Mouse (Mus musculus) liver, embryonic 15.5 days (tissue): ENCODE measurements around the gene Tns3. TPM values are rescaled to one million over a fixed set of nuclear protein-coding genes. Genes with fewer than 3 reads are reported as not detected.
A peak's percentile ranks its signal among the peaks of the same experiment; 100 is the strongest.

Source experiments
- ATAC-seq: fragments of 200-750 bp; cut with Nextera tagmentation; 2 replicates; pipeline ENCODE4 v1.8.0; 2017; ENCODE audit warnings: moderate number of reproducible peaks, mild to moderate bottlenecking, moderate library complexity; ENCODE audit not compliant: insufficient read depth
- H3K27ac ChIP-seq: fragments of 300-500 bp; sonication (generic); replicated peaks from 2 replicates; pipeline ENCODE4 v1.5.1; 2015; ENCODE audit warnings: mild to moderate bottlenecking, inconsistent platforms
- H3K27me3 ChIP-seq: fragments of 300-500 bp; sonication (generic); 2 replicates; pipeline ENCODE4 v1.6.1; 2015; ENCODE audit warnings: mild to moderate bottlenecking, inconsistent platforms
- H3K36me3 ChIP-seq: fragments of 300-500 bp; sonication (generic); replicated peaks from 2 replicates; pipeline ENCODE4 v1.6.1; 2015; ENCODE audit warnings: moderate library complexity, mild to moderate bottlenecking, inconsistent platforms
- H3K4me1 ChIP-seq: fragments of 300-500 bp; sonication (generic); replicated peaks from 2 replicates; pipeline ENCODE4 v1.6.1; 2015; ENCODE audit warnings: inconsistent platforms
- H3K4me2 ChIP-seq: fragments of 300-500 bp; sonication (generic); 2 replicates; pipeline ENCODE4 v1.6.1; 2015; ENCODE audit warnings: moderate library complexity, mild to moderate bottlenecking, inconsistent platforms
- H3K4me3 ChIP-seq: fragments of 300-500 bp; sonication (generic); replicated peaks from 2 replicates; pipeline ENCODE4 v1.5.1; 2015; ENCODE audit warnings: mild to moderate bottlenecking, inconsistent platforms
- H3K9ac ChIP-seq: fragments of 300-500 bp; sonication (generic); 2 replicates; pipeline ENCODE4 v1.6.1; 2015; ENCODE audit warnings: moderate library complexity, mild to moderate bottlenecking, inconsistent platforms
- H3K9me3 ChIP-seq: fragments of 300-500 bp; sonication (generic); replicated peaks from 2 replicates; pipeline ENCODE4 v1.6.1; 2016; ENCODE audit warnings: inconsistent platforms
- WGBS: fragments of 180-500 bp; shearing (Covaris S2); methylation state at CpG from one replicate; pipeline ENCODE4 v1.1.7; 2015; ENCODE audit warnings: mixed read lengths; ENCODE audit not compliant: insufficient replicate concordance; 5-methylcytosine and 5-hydroxymethylcytosine counted together
- polyA plus RNA-seq: library from polyadenylated mRNA; unstranded; fragments of >200 nt; fragmentation: Nextera tagmentation; extraction: Ambion mirVana; gene quantifications from 2 replicates; pipeline ENCODE4 v1.2.1, GENCODE M21; 2015

Gene Tns3
- polyA plus RNA-seq, 1 experiment from 2014 or later = 3.4 TPM

DNA sequence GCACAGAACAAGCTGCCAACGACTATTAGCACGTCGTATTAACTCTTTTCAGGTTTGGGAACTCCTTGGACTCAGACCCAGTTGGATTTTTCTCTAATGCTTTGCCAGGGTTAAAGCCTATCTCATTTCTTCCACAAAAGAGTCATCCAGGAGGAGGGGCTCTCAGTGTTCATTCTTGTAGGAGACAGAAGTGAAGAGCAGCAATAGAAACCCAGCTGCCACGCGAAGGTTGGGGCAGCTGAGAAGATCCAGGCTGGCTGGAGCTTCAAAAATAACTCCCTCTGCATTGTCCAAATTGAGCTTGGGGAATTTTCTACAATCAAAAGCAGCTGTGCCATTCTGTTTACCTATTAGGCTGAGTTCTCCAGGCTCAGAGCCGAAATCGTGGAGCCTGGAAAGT, 16.3 kb upstream of the Tns3 start:
- Histone ChIP-seq H3K36me3 (no peaks in the 10 kb centered on the region), H3K4me2 (no peak overlapping the region), H3K9me3 (no peaks in the 10 kb centered on the region), H3K9ac (no peak overlapping the region), H3K4me1 (no peaks in the 10 kb centered on the region), H3K27ac (no peak overlapping the region), H3K4me3 (no peak overlapping the region), H3K27me3 (no peaks in the 10 kb centered on the region)
- no peak for ATAC-seq
- WGBS = 56% methylated on average over 7 of the region's 7 CpGs

DNA sequence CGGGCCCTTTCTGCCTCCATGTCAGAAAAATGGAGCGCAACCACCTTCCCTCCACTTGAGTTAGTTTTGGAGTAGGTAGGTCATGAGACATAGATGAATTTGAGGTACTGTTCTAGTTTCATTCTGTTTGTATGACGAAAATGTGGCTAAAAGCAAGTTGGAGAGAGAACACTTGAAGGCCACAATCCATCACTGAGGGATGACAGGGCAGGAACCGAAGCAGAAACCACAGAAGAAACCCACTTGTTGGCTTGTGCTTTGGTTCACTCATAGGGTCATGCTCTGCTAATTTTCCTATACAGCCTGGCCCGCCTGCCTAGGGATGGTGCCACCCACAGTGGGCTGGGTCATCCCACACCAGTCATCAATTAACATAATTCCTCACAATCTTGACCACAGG, 14.9 kb upstream of the Tns3 start:
- Histone ChIP-seq H3K4me3 (no peak overlapping the region), H3K4me2 (no peak overlapping the region), H3K36me3 (no peaks in the 10 kb centered on the region), H3K27me3 (no peaks in the 10 kb centered on the region), H3K4me1 (no peaks in the 10 kb centered on the region), H3K9ac (no peak overlapping the region), H3K27ac (no peak overlapping the region), H3K9me3 (no peaks in the 10 kb centered on the region)
- 48% methylated on average over 5 of the region's 5 CpGs for WGBS
- ATAC-seq = no peak

DNA sequence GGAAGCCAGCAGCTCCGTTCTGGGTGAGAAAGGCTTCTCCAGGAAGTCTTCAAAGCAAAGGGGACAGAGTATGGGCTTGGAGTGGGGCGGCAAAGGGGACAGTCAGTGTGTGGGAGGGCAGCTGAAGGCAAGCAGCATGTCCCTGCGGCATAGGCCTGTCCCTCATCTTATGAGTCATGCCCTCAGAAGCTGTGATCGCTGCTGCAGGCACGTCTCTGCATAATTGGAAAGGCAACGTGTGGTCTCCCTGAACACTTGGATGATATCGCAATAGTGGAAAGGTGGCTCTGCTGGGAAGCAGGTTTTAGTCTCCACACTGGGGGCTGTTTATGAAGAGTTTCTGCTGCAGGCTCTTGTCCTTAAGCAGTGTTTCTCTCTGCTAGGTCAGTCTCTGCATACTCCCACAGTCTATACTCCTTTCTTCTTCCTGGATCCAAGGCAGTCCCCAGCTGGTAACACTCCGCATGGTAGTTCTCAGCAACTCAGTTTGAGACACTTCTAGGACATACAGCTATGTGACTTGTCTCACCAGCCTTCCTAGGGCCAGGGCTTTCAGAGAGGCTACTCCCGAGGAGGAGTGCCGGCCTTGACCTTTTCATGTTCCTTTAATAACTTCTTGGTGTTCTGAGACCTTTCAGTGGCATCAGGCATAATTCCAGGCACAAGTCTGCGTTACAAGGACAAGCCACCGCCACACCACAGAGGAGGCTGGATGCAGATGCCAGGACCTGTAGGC, 14.1 kb upstream of the Tns3 start:
- Histone ChIP-seq H3K9me3 (no peaks in the 10 kb centered on the region), H3K9ac (no peak overlapping the region), H3K4me2 (no peak overlapping the region), H3K4me1 (no peaks in the 10 kb centered on the region), H3K27ac (no peak overlapping the region), H3K36me3 (no peaks in the 10 kb centered on the region), H3K27me3 (no peaks in the 10 kb centered on the region), H3K4me3 (no peak overlapping the region)
- no peak for ATAC-seq
- 49% methylated on average over 12 of the region's 12 CpGs for WGBS

DNA sequence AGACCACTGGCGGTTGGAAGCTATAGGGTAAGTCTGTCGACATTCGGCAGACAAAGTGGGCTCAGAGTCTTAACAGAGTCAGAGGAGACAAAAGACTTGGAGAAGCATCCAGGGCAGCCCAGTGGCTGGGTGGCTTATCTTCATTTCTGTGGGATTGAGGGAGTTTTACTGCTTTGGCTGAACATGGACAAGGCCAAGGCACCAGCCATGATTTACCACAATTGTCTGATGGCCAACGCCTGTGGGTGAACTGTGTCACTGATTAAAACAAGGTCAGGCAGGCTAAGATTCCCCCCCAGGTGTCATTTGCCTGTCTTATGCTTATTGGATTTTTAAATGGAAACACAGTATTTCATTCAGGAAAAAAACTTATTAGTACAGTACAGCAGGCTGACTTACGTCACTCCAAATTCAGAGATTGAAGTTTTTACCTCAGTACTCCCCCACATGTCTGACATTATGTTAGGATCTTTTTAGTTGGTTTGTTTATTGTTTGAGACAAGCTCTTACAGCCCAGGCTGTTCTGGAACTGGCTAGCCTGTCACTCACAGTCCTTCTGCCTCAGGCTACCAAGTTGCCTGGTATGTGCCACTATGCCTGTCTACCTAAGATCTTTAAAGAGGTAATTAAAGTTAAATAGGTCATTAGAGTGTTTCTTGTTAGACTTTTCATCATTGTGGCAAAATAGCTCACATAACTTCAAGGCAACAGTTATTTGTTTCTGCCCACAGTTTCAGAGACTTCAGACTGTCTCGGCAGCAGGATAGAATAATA, 11.6 kb upstream of the Tns3 start:
- WGBS = 73% methylated on average over 6 of the region's 6 CpGs
- H3K27me3 ChIP-seq = no peaks in the 10 kb centered on the region

DNA sequence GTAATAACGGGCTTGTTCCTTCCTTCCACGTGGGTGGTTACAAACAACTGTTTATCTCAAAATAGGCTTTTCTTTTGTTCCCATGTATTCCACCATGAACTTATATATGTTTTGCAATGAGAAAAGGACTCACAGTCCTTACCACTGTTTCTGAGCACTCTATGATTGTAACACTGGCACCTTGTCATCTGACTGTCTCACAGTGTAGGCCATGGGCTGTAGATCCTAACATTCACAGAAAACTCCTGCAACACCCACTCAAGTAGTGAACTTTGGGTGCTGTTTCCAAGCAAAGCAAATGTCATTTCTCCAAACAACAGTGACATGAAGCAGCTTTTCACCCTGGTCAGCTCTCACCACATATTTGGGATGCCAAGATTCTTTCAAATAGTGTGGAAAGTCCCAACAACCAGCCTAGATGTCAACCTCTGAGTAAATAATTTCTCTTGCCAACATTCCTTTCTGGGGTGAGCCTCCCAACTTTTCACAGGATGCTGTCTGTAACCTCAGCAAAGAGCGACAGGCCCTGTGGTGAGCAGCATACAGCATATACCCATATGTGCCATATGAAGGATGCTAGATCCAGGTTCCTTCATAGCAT, 10.3 kb upstream of the Tns3 start:
- WGBS = 62% methylated on average over 3 of the region's 3 CpGs
- no peak for ATAC-seq
- no peaks in the 10 kb centered on the region for H3K9me3 ChIP-seq
- H3K27me3 ChIP-seq = no peaks in the 10 kb centered on the region
- H3K9ac ChIP-seq = no peak overlapping the region
- H3K4me3 ChIP-seq = no peak overlapping the region
- no peak overlapping the region for H3K27ac ChIP-seq
- H3K4me1 ChIP-seq = no peaks in the 10 kb centered on the region
- H3K36me3 ChIP-seq = no peaks in the 10 kb centered on the region
- H3K4me2 ChIP-seq = no peak overlapping the region

More for the DNA sequence above, 11.6 kb upstream of the Tns3 start:
- no peak overlapping the region for H3K9ac ChIP-seq
- no peaks in the 10 kb centered on the region for H3K36me3 ChIP-seq
- no peaks in the 10 kb centered on the region for H3K4me1 ChIP-seq
- no peaks in the 10 kb centered on the region for H3K9me3 ChIP-seq
- H3K4me2 ChIP-seq = no peak overlapping the region
- no peak overlapping the region for H3K4me3 ChIP-seq
- H3K27ac ChIP-seq = no peak overlapping the region
- ATAC-seq = no peak

DNA sequence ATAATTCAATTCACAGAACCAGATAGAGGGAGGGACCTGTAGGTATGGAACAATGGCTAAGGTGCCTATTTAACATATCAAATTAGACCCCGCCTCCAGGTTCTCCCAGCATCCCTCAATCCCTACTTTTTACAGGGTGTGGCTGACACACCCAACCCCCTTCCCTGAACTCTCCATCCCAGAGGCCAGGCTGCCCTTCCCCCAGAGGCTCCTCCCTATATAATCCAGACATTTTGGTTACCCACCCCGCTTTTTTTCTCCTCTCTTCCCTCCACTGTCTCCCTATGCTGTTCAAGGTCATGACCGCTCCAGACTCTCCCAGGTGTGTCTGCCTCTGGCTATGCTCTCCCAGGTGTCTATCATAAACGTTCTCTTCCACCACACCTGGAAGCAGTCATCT, 7.4 kb upstream of the Tns3 start:
- H3K4me2 ChIP-seq = no peak overlapping the region
- H3K9me3 ChIP-seq = no peaks in the 10 kb centered on the region
- H3K27ac ChIP-seq = no peak overlapping the region
- WGBS = 60% methylated on average over 4 of the region's 4 CpGs
- H3K4me1 ChIP-seq = no peaks in the 10 kb centered on the region
- H3K4me3 ChIP-seq = no peak overlapping the region
- H3K27me3 ChIP-seq = no peaks in the 10 kb centered on the region
- H3K36me3 ChIP-seq = no peaks in the 10 kb centered on the region
- no peak for ATAC-seq
- no peak overlapping the region for H3K9ac ChIP-seq

DNA sequence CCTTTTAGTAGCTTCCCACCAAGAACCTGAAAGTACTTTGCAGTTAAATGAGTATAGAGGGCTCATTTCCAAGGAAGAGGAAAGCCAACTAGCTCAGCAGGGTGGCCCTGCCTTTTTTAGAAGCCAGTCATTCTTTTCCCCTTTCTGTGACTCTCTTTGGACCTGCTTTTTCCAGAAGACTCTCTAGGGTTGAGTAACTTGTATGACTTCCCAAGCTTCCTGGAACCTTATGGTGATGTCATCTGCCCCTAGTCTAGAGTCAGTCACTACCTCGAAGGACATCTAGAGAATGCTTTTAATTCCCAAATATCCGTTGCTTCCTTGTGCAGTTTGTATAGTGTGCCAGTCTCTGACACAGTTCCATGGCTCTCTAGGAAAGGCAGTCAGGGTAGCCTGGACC, 4.8 kb upstream of the Tns3 start:
- H3K4me2 ChIP-seq = no peak overlapping the region
- no peak overlapping the region for H3K9ac ChIP-seq
- no peak for ATAC-seq
- peaks cover 21% of the 10 kb centered on the region for H3K27me3 ChIP-seq
- peaks cover 7% of the 10 kb centered on the region for H3K4me1 ChIP-seq
- no peak overlapping the region for H3K4me3 ChIP-seq
- H3K9me3 ChIP-seq = no peaks in the 10 kb centered on the region
- H3K27ac ChIP-seq = no peak overlapping the region
- no peaks in the 10 kb centered on the region for H3K36me3 ChIP-seq
- 70% methylated on average over 2 of the region's 2 CpGs for WGBS

DNA sequence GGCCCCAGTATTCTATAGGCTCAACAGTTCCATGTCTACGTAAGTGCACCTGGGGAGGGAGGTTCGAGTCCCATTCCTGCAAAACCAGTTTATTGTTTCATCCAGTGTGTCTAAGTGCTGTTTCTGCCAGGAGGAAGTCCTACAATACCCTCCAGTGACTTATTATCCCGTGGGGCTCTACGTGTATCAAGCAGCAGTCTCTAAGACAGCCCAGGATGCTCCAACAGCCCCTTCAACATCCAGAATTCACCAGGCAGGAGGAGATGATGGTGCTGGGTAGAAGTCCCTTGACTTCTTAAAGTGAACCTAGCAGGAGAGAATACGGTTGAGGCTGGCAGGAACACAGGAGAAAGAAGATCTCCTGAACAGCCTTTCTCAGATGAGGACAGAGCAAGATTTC, 462 bp upstream of the Tns3 start:
- peaks cover 28% of the 10 kb centered on the region for H3K27me3 ChIP-seq
- no peaks in the 10 kb centered on the region for H3K9me3 ChIP-seq
- ATAC-seq = no peak
- H3K36me3 ChIP-seq = no peaks in the 10 kb centered on the region
- WGBS = 40% methylated on average over 5 of the region's 5 CpGs
- H3K27ac ChIP-seq = no peak overlapping the region
- peaks cover 24% of the 10 kb centered on the region for H3K4me1 ChIP-seq
- H3K4me3 ChIP-seq = peak overlapping the region; percentile 65
- H3K4me2 ChIP-seq = peak overlapping the region; percentile 76
- H3K9ac ChIP-seq = no peak overlapping the region

DNA sequence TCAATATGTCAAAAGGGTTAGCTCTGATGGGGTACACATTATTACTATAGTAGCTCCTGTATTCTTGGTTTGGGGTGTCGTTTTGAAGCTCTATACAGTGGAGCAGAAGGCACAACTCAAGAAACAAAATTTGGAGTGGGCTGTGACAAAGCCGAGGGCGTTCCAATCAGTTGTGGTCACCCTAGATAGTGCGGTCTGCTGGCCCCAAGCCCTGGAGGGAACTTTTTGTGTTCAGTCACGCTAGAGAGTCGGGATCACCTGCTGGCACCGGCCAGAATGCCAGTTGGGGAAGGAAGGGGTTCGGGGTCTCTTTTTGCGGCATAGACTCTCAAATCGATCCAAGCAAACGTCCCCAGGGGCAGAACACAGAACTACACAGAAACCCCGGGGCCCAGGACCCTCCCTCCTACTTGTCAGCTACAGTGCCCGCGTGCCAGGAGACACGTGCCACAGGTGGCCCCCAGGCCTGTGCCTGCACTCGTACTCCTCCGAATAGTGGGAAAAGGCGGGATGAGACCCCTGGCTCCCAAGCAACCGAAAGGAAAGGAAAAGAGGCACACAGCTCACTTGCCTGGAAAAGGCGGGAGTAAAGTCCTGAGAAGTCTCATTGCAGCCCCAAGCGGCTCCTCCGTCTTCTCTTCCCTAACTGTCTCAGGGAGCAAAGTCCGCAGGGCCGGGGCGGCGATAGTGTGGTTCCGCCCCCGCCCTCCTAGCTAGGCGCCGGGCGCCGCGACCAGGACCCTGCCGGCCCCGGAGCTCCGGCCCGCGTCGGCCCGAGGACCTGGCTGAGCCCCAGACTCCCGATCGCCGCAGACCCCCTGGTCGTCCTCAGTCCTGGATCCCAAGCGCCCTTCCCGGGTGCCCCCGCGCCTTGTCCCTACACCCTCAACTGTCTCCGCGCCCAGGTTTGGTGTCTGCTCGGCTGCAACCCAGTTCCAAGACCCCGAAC, 617 bp downstream of the Tns3 start:
- Histone ChIP-seq H3K36me3 (no peaks in the 10 kb centered on the region), H3K27me3 (peaks cover 28% of the 10 kb centered on the region), H3K9me3 (no peaks in the 10 kb centered on the region), H3K4me3 (peak overlapping the region; percentile 65), H3K9ac (peak overlapping the region; percentile 62), H3K27ac (peak overlapping the region; percentile 48), H3K4me2 (peak overlapping the region; percentile 76), H3K4me1 (peaks cover 34% of the 10 kb centered on the region)
- WGBS = under 1% methylated on average over 50 of the region's 52 CpGs
- ATAC-seq = peak; percentile 74

DNA sequence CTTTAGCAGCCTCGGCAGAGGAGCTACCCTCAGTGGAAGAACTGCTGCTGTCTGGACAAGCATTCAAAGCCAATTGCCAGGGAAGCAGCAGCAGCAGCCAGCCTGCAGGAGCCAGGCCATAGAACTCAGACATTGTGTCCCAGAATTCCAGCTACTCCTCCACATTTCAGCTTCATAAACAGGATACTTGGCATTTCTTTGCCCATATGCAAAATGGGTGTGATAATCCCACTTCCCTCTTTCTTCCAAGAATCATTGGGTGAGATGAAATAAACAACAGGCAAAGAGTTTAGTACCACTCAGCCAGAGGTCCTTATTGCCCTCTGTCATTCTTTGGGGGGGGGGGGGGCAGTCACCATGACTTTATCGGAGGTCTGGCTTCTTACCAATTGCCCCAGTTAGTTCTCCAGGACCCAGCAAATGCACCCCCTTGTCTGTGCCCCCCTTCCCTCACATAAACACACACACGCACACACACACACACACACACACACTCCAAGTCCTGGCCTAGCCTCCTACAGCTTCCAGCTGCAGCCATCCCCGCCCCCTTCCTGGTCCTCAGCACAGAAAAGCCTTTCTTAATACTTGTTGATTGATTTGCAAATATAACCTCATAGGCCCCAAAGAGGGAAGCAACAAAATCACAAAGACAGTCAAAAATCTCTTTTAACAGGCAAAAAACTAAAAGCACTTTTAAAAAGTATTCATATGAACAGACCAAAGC, 1.5 kb downstream of the Tns3 start:
- peaks cover 28% of the 10 kb centered on the region for H3K27me3 ChIP-seq
- H3K27ac ChIP-seq = no peak overlapping the region
- H3K36me3 ChIP-seq = no peaks in the 10 kb centered on the region
- no peak overlapping the region for H3K9ac ChIP-seq
- no peaks in the 10 kb centered on the region for H3K9me3 ChIP-seq
- peak overlapping the region; percentile 76 for H3K4me2 ChIP-seq
- H3K4me1 ChIP-seq = peaks cover 35% of the 10 kb centered on the region
- no peak for ATAC-seq
- peak overlapping the region; percentile 65 for H3K4me3 ChIP-seq
- WGBS = 43% methylated on average over 4 of the region's 4 CpGs
